Mouse (Mus musculus): Measurements from ENCODE around the gene Arid1b. TPM values are rescaled to one million over a fixed set of nuclear protein-coding genes. Genes with fewer than 3 reads are reported as not detected.

Gene Arid1b
- polyA plus RNA-seq, 1 experiment from 2014 or later = 14.8 TPM

- Histone ChIP-seq H3K9ac (replicated peaks) (no peak overlapping the region), H3K27me3 (no peaks in the 10 kb centered on the region), H3K9me3 (no peaks in the 10 kb centered on the region), H3K27ac (no peak overlapping the region), H3K4me1 (replicated peaks) (peaks cover 22% of the 10 kb centered on the region), H3K36me3 (no peaks in the 10 kb centered on the region), H3K4me3 (replicated peaks) (no peak overlapping the region), H3K4me2 (replicated peaks) (no peak overlapping the region)
- ATAC-seq = no peak
- 94% methylated on average over 6 of the region's 6 CpGs for WGBS
These were observed 137.6 kb downstream of the Arid1b start for GRCm38 (mm10) chr17:5131706-5132105.

GRCm38 (mm10) chr17:5132296-5132986 is 138.3 kb downstream of the Arid1b start:
- Histone ChIP-seq H3K4me1 (replicated peaks) (peaks cover 18% of the 10 kb centered on the region), H3K4me2 (replicated peaks) (no peak overlapping the region), H3K4me3 (replicated peaks) (no peak overlapping the region), H3K27me3 (no peaks in the 10 kb centered on the region), H3K27ac (no peak overlapping the region), H3K9me3 (no peaks in the 10 kb centered on the region), H3K36me3 (no peaks in the 10 kb centered on the region), H3K9ac (replicated peaks) (no peak overlapping the region)
- ATAC-seq = no peak
- 92% methylated on average over 14 of the region's 14 CpGs for WGBS

GRCm38 (mm10) chr17:5132987-5133355 is 138.8 kb downstream of the Arid1b start:
- H3K4me1 ChIP-seq (replicated peaks) = peaks cover 19% of the 10 kb centered on the region
- no peak for ATAC-seq
- no peak overlapping the region for H3K4me3 ChIP-seq (replicated peaks)
- H3K4me2 ChIP-seq (replicated peaks) = no peak overlapping the region
- H3K9ac ChIP-seq (replicated peaks) = no peak overlapping the region
- H3K36me3 ChIP-seq = no peaks in the 10 kb centered on the region
- H3K9me3 ChIP-seq = no peaks in the 10 kb centered on the region
- H3K27me3 ChIP-seq = no peaks in the 10 kb centered on the region
- no peak overlapping the region for H3K27ac ChIP-seq
- WGBS = 87% methylated on average over 7 of the region's 7 CpGs

- Histone ChIP-seq H3K4me1 (replicated peaks) (peaks cover 28% of the 10 kb centered on the region), H3K4me2 (replicated peaks) (no peak overlapping the region), H3K9ac (replicated peaks) (no peak overlapping the region), H3K27ac (no peak overlapping the region), H3K4me3 (replicated peaks) (no peak overlapping the region), H3K9me3 (no peaks in the 10 kb centered on the region), H3K36me3 (no peaks in the 10 kb centered on the region), H3K27me3 (no peaks in the 10 kb centered on the region)
- WGBS = 78% methylated on average over 8 of the region's 8 CpGs
- ATAC-seq = no peak
These were observed 139.7 kb downstream of the Arid1b start for GRCm38 (mm10) chr17:5133831-5134230.

- Histone ChIP-seq H3K4me2 (replicated peaks) (no peak overlapping the region), H3K4me3 (replicated peaks) (no peak overlapping the region), H3K27ac (no peak overlapping the region), H3K9ac (replicated peaks) (no peak overlapping the region), H3K9me3 (no peaks in the 10 kb centered on the region), H3K27me3 (no peaks in the 10 kb centered on the region), H3K36me3 (no peaks in the 10 kb centered on the region), H3K4me1 (replicated peaks) (peaks cover 32% of the 10 kb centered on the region)
- WGBS = 74% methylated on average over 8 of the region's 8 CpGs
- ATAC-seq = no peak
These were observed 140.1 kb downstream of the Arid1b start for GRCm38 (mm10) chr17:5134271-5134670.

- Histone ChIP-seq H3K4me1 (replicated peaks) (peaks cover 54% of the 10 kb centered on the region), H3K27me3 (no peaks in the 10 kb centered on the region), H3K9me3 (no peaks in the 10 kb centered on the region), H3K36me3 (no peaks in the 10 kb centered on the region), H3K4me3 (replicated peaks) (no peak overlapping the region), H3K9ac (replicated peaks) (no peak overlapping the region), H3K4me2 (replicated peaks) (no peak overlapping the region), H3K27ac (peak overlapping the region; percentile 81)
- 84% methylated on average over 3 of the region's 3 CpGs for WGBS
- no peak for ATAC-seq
These were observed 143.8 kb downstream of the Arid1b start for GRCm38 (mm10) chr17:5137936-5138335.

GRCm38 (mm10) chr17:5138641-5139205 is 144.6 kb downstream of the Arid1b start:
- no peaks in the 10 kb centered on the region for H3K27me3 ChIP-seq
- no peaks in the 10 kb centered on the region for H3K36me3 ChIP-seq
- H3K27ac ChIP-seq = peak overlapping the region; percentile 81
- 22% methylated on average over 8 of the region's 8 CpGs for WGBS
- H3K9me3 ChIP-seq = no peaks in the 10 kb centered on the region
- no peak overlapping the region for H3K9ac ChIP-seq (replicated peaks)
- ATAC-seq = peak; percentile 90
- peaks cover 58% of the 10 kb centered on the region for H3K4me1 ChIP-seq (replicated peaks)
- H3K4me3 ChIP-seq (replicated peaks) = no peak overlapping the region
- peak overlapping the region; percentile 27; the same call in 1 of the 2 replicates for H3K4me2 ChIP-seq (replicated peaks)

GRCm38 (mm10) chr17:5139553-5139952 is 145.4 kb downstream of the Arid1b start:
- Histone ChIP-seq H3K9ac (replicated peaks) (no peak overlapping the region), H3K4me1 (replicated peaks) (peaks cover 63% of the 10 kb centered on the region), H3K27me3 (no peaks in the 10 kb centered on the region), H3K36me3 (no peaks in the 10 kb centered on the region), H3K9me3 (no peaks in the 10 kb centered on the region), H3K27ac (peak overlapping the region; percentile 81), H3K4me2 (replicated peaks) (0 out of 2 replicates have a peak overlapping the region, but pooled peaks have one; percentile 17), H3K4me3 (replicated peaks) (no peak overlapping the region)
- 38% methylated on average over 8 of the region's 8 CpGs for WGBS
- peak; percentile 18; the same call in 1 of the 2 replicates for ATAC-seq

- H3K9me3 ChIP-seq = no peaks in the 10 kb centered on the region
- no peak for ATAC-seq
- H3K9ac ChIP-seq (replicated peaks) = no peak overlapping the region
- H3K27ac ChIP-seq = 0 out of 2 replicates have a peak overlapping the region, but pooled peaks have one; percentile 30
- H3K27me3 ChIP-seq = no peaks in the 10 kb centered on the region
- H3K36me3 ChIP-seq = no peaks in the 10 kb centered on the region
- no peak overlapping the region for H3K4me2 ChIP-seq (replicated peaks)
- WGBS = 82% methylated on average over 6 of the region's 6 CpGs
- peaks cover 42% of the 10 kb centered on the region for H3K4me1 ChIP-seq (replicated peaks)
- no peak overlapping the region for H3K4me3 ChIP-seq (replicated peaks)
These were observed 149.8 kb downstream of the Arid1b start for GRCm38 (mm10) chr17:5143735-5144439.

- Histone ChIP-seq H3K36me3 (no peaks in the 10 kb centered on the region), H3K9me3 (no peaks in the 10 kb centered on the region), H3K27ac (no peak overlapping the region), H3K4me2 (replicated peaks) (no peak overlapping the region), H3K4me3 (replicated peaks) (no peak overlapping the region), H3K9ac (replicated peaks) (no peak overlapping the region), H3K4me1 (replicated peaks) (peaks cover 27% of the 10 kb centered on the region), H3K27me3 (no peaks in the 10 kb centered on the region)
- 75% methylated on average over 7 of the region's 7 CpGs for WGBS
- peak; percentile 24; the same call in 1 of the 2 replicates for ATAC-seq
These were observed 156.5 kb downstream of the Arid1b start for GRCm38 (mm10) chr17:5150660-5151063.

- no peak overlapping the region for H3K4me3 ChIP-seq (replicated peaks)
- H3K9me3 ChIP-seq = no peaks in the 10 kb centered on the region
- H3K4me1 ChIP-seq (replicated peaks) = peaks cover 32% of the 10 kb centered on the region
- no peak overlapping the region for H3K9ac ChIP-seq (replicated peaks)
- 0 out of 2 replicates have a peak, but pooled peaks have one; percentile 34 for ATAC-seq
- 51% methylated on average over 11 of the region's 11 CpGs for WGBS
- no peaks in the 10 kb centered on the region for H3K36me3 ChIP-seq
- H3K27me3 ChIP-seq = no peaks in the 10 kb centered on the region
- no peak overlapping the region for H3K4me2 ChIP-seq (replicated peaks)
- H3K27ac ChIP-seq = peak overlapping the region; percentile 10; the same call in 1 of the 2 replicates
These were observed 157.7 kb downstream of the Arid1b start for GRCm38 (mm10) chr17:5151852-5152251.

GRCm38 (mm10) chr17:5153461-5153860 is 159.3 kb downstream of the Arid1b start:
- no peaks in the 10 kb centered on the region for H3K9me3 ChIP-seq
- no peak for ATAC-seq
- peaks cover 35% of the 10 kb centered on the region for H3K4me1 ChIP-seq (replicated peaks)
- 76% methylated on average over 2 of the region's 2 CpGs for WGBS
- H3K9ac ChIP-seq (replicated peaks) = no peak overlapping the region
- H3K36me3 ChIP-seq = no peaks in the 10 kb centered on the region
- no peak overlapping the region for H3K4me2 ChIP-seq (replicated peaks)
- H3K27ac ChIP-seq = no peak overlapping the region
- no peak overlapping the region for H3K4me3 ChIP-seq (replicated peaks)
- H3K27me3 ChIP-seq = no peaks in the 10 kb centered on the region

All from midbrain, embryonic 13.5 days (tissue).